Mouse (Mus musculus) hindbrain, embryonic 16.5 days (tissue): ENCODE measurements around the gene Rab4a. TPM values are rescaled to one million over a fixed set of nuclear protein-coding genes. Genes with fewer than 3 reads are reported as not detected.

ENCODE experiments used
- ATAC-seq: fragments of 200-750 bp; cut with Nextera tagmentation; 2 replicates; pipeline ENCODE4 v1.8.0; 2017; ENCODE audit warnings: moderate TSS enrichment, moderate library complexity
- H3K27ac ChIP-seq: fragments of 300-500 bp; sonication (generic); 2 replicates; pipeline ENCODE4 v1.5.1; 2014; ENCODE audit warnings: low read depth, mild to moderate bottlenecking, control low read depth, low read length, moderate library complexity
- H3K27me3 ChIP-seq: fragments of 300-500 bp; sonication (generic); replicated peaks from 2 replicates; pipeline ENCODE4 v1.6.1; 2014; ENCODE audit warnings: low read length; ENCODE audit not compliant: control insufficient read depth, insufficient read depth
- H3K36me3 ChIP-seq: fragments of 300-500 bp; sonication (generic); 2 replicates; pipeline ENCODE4 v1.6.1; 2014; ENCODE audit warnings: mild to moderate bottlenecking, low read length, moderate library complexity, mixed read lengths; ENCODE audit not compliant: control insufficient read depth, insufficient read depth
- H3K4me1 ChIP-seq: fragments of 300-500 bp; sonication (generic); 2 replicates; pipeline ENCODE4 v1.6.1; 2014; ENCODE audit warnings: low read depth, low read length; ENCODE audit not compliant: control insufficient read depth, insufficient read depth
- H3K4me2 ChIP-seq: fragments of 300-500 bp; sonication (generic); 2 replicates; pipeline ENCODE4 v1.6.1; 2014; ENCODE audit warnings: mild to moderate bottlenecking, low read length, control low read depth, moderate library complexity
- H3K4me3 ChIP-seq: fragments of 300-500 bp; sonication (generic); 2 replicates; pipeline ENCODE4 v1.5.1; 2014; ENCODE audit warnings: mild to moderate bottlenecking, low read length, control low read depth, moderate library complexity
- H3K9ac ChIP-seq: fragments of 300-500 bp; sonication (generic); 2 replicates; pipeline ENCODE4 v1.6.1; 2014; ENCODE audit warnings: low read depth, mild to moderate bottlenecking, control low read depth, low read length, moderate library complexity
- H3K9me3 ChIP-seq: fragments of 300-500 bp; sonication (generic); 2 replicates; pipeline ENCODE4 v1.6.1; 2014; ENCODE audit warnings: mild to moderate bottlenecking, low read length, moderate library complexity; ENCODE audit not compliant: control insufficient read depth
- WGBS: fragments of 180-500 bp; shearing (Covaris S2); extraction: QIAGEN DNeasy Blood & Tissue Kit; methylation state at CpG from one replicate; pipeline ENCODE4 v1.1.7; 2014; 5-methylcytosine and 5-hydroxymethylcytosine counted together
- polyA plus RNA-seq: library from polyadenylated mRNA; unstranded; fragments of >200 nt; fragmentation: Nextera tagmentation; extraction: Ambion mirVana; gene quantifications from 2 replicates; pipeline ENCODE4 v1.2.1, GENCODE M21; 2015

Rab4a gene
- polyA plus RNA-seq, 1 experiment from 2014 or later, result 87.4 TPM

GRCm38 (mm10) chr8:123766516-123766915, 39.3 kb upstream of the Rab4a start:
- no peaks in the 10 kb centered on the region for H3K27me3 ChIP-seq
- no peak overlapping the region for H3K9ac ChIP-seq
- no peak for ATAC-seq
- no peaks in the 10 kb centered on the region for H3K36me3 ChIP-seq
- WGBS, result 82% methylated on average over 4 of the region's 4 CpGs
- H3K4me3 ChIP-seq, result no peak overlapping the region
- no peak overlapping the region for H3K27ac ChIP-seq
- no peaks in the 10 kb centered on the region for H3K9me3 ChIP-seq
- H3K4me2 ChIP-seq, result no peak overlapping the region
- peaks cover under 1% of the 10 kb centered on the region for H3K4me1 ChIP-seq

- no peaks in the 10 kb centered on the region for H3K9me3 ChIP-seq
- H3K4me3 ChIP-seq, result no peak overlapping the region
- no peaks in the 10 kb centered on the region for H3K36me3 ChIP-seq
- H3K4me1 ChIP-seq, result no peaks in the 10 kb centered on the region; the same call in none of the 2 replicates
- H3K27me3 ChIP-seq, result no peaks in the 10 kb centered on the region
- no peak overlapping the region for H3K27ac ChIP-seq
- H3K4me2 ChIP-seq, result no peak overlapping the region
- H3K9ac ChIP-seq, result no peak overlapping the region
- no peak for ATAC-seq
- 78% methylated on average over 8 of the region's 8 CpGs for WGBS
Measured at GRCm38 (mm10) chr8:123767874-123768273, 37.9 kb upstream of the Rab4a start.

- Histone ChIP-seq H3K4me3 (no peak overlapping the region), H3K27me3 (no peaks in the 10 kb centered on the region), H3K9ac (no peak overlapping the region), H3K27ac (no peak overlapping the region), H3K4me1 (no peaks in the 10 kb centered on the region; the same call in 1 of the 2 replicates), H3K36me3 (no peaks in the 10 kb centered on the region), H3K4me2 (no peak overlapping the region), H3K9me3 (no peaks in the 10 kb centered on the region)
- 62% methylated on average over 16 of the region's 16 CpGs for WGBS
- ATAC-seq, result peak; percentile 60; the same call in 1 of the 2 replicates
Measured at GRCm38 (mm10) chr8:123768492-123769356, 37.1 kb upstream of the Rab4a start.

DNA sequence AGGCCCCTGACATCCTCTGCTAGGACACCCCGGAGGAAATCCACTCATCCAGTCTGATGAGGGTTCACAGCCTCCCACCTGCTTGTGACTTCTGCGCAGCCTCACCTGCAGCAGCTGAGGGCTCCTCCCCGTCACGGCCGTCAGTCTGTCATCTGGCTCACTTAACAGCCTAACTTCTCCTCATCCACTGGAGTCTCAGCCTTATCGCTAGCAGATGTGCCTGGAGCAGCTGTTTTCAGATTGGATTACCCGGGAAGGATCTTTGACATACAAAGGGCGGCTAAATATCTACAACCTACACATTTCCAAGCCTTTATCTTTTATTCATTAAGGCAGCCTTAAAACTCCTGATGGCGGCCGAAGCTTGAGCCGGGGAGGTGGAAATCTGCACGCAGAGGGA, 32.3 kb upstream of the Rab4a start:
- Histone ChIP-seq H3K4me1 (no peaks in the 10 kb centered on the region; the same call in none of the 2 replicates), H3K4me2 (no peak overlapping the region), H3K9ac (peak overlapping the region; percentile 29; the same call in 1 of the 2 replicates), H3K27ac (no peak overlapping the region), H3K4me3 (no peak overlapping the region), H3K9me3 (no peaks in the 10 kb centered on the region; the same call in 1 of the 2 replicates), H3K27me3 (no peaks in the 10 kb centered on the region), H3K36me3 (no peaks in the 10 kb centered on the region)
- WGBS, result 68% methylated on average over 12 of the region's 12 CpGs
- no peak for ATAC-seq

DNA sequence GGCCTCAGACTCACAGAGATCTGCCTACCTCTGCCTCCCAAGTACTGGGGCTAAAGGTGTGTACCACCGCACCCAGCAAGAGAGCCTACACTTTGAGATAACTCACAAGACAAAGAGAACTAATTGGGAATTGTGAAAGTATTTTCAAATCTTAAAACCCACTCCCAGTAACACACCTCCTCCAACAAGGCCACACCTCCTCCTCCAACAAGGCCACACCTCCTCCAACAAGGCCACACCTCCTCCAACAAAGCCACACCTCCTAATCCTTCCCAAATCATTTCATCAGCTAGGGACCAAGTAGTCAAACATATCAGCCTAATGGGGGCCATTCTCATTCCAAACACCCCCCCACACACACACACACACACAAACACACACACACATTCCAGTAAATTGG, 31.3 kb upstream of the Rab4a start:
- WGBS, result 100% methylated on average over 1 of the region's 1 CpGs
- no peaks in the 10 kb centered on the region; the same call in 1 of the 2 replicates for H3K4me1 ChIP-seq
- H3K36me3 ChIP-seq, result no peaks in the 10 kb centered on the region
- no peaks in the 10 kb centered on the region; the same call in 1 of the 2 replicates for H3K9me3 ChIP-seq
- H3K27ac ChIP-seq, result no peak overlapping the region
- H3K4me3 ChIP-seq, result no peak overlapping the region
- H3K9ac ChIP-seq, result no peak overlapping the region
- no peaks in the 10 kb centered on the region for H3K27me3 ChIP-seq
- ATAC-seq, result no peak
- H3K4me2 ChIP-seq, result no peak overlapping the region

DNA sequence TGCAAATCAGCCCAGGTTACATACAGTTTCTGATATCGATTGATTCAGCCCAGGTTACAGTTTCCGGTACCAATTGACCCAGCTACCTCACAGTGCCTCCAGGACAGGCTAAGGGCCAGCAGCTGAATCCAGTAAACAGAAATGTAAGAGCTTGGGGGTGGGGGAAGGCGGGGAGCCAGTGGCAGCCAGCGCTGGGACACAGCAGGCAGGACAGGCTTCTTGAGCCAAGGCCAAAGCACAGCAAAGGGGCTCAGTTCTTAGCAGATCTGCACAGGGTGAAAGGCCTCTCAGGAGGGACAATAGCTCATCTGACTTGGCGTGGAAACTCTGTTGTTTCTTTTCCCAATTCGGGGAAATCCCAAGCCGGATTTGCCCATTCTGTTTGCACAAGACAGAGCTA, 28.5 kb upstream of the Rab4a start:
- no peaks in the 10 kb centered on the region; the same call in 1 of the 2 replicates for H3K4me1 ChIP-seq
- H3K27ac ChIP-seq, result no peak overlapping the region
- no peaks in the 10 kb centered on the region; the same call in 1 of the 2 replicates for H3K9me3 ChIP-seq
- ATAC-seq, result 0 out of 2 replicates have a peak, but pooled peaks have one; percentile 72
- no peak overlapping the region for H3K4me3 ChIP-seq
- no peaks in the 10 kb centered on the region for H3K27me3 ChIP-seq
- no peaks in the 10 kb centered on the region for H3K36me3 ChIP-seq
- no peak overlapping the region for H3K4me2 ChIP-seq
- no peak overlapping the region for H3K9ac ChIP-seq
- 44% methylated on average over 7 of the region's 7 CpGs for WGBS

GRCm38 (mm10) chr8:123780471-123780870, 25.3 kb upstream of the Rab4a start:
- WGBS, result 72% methylated on average over 3 of the region's 3 CpGs
- no peak for ATAC-seq

GRCm38 (mm10) chr8:123781256-123781655, 24.5 kb upstream of the Rab4a start:
- H3K27me3 ChIP-seq, result no peaks in the 10 kb centered on the region; the same call in 1 of the 2 replicates
- 49% methylated on average over 8 of the region's 8 CpGs for WGBS
- no peak overlapping the region for H3K4me2 ChIP-seq
- H3K9ac ChIP-seq, result no peak overlapping the region
- H3K36me3 ChIP-seq, result no peaks in the 10 kb centered on the region
- no peak for ATAC-seq
- no peak overlapping the region for H3K4me3 ChIP-seq
- H3K27ac ChIP-seq, result no peak overlapping the region
- H3K4me1 ChIP-seq, result peaks cover 3% of the 10 kb centered on the region; the same call in 1 of the 2 replicates
- no peaks in the 10 kb centered on the region for H3K9me3 ChIP-seq

More at GRCm38 (mm10) chr8:123780471-123780870, 25.3 kb upstream of the Rab4a start:
- no peak overlapping the region for H3K4me2 ChIP-seq
- H3K4me1 ChIP-seq, result peaks cover 3% of the 10 kb centered on the region; the same call in 1 of the 2 replicates
- H3K9ac ChIP-seq, result no peak overlapping the region
- H3K9me3 ChIP-seq, result no peaks in the 10 kb centered on the region
- H3K4me3 ChIP-seq, result no peak overlapping the region
- H3K27me3 ChIP-seq, result no peaks in the 10 kb centered on the region; the same call in 1 of the 2 replicates
- no peak overlapping the region for H3K27ac ChIP-seq
- H3K36me3 ChIP-seq, result no peaks in the 10 kb centered on the region

- peaks cover 3% of the 10 kb centered on the region; the same call in 1 of the 2 replicates for H3K4me1 ChIP-seq
- H3K4me2 ChIP-seq, result no peak overlapping the region
- no peak overlapping the region for H3K4me3 ChIP-seq
- ATAC-seq, result peak; percentile 93
- H3K9me3 ChIP-seq, result no peaks in the 10 kb centered on the region
- no peak overlapping the region for H3K27ac ChIP-seq
- H3K9ac ChIP-seq, result no peak overlapping the region
- 13% methylated on average over 5 of the region's 6 CpGs for WGBS
- H3K36me3 ChIP-seq, result no peaks in the 10 kb centered on the region
- no peaks in the 10 kb centered on the region; the same call in 1 of the 2 replicates for H3K27me3 ChIP-seq
Measured at GRCm38 (mm10) chr8:123783525-123784249, 22.1 kb upstream of the Rab4a start.
